Mouse (Mus musculus): ENCODE measurements around the gene Fam183b. TPM values are rescaled to one million over a fixed set of nuclear protein-coding genes. Genes with fewer than 3 reads are reported as not detected.
A peak's percentile ranks its signal among the peaks of the same experiment; 100 is the strongest.
"Not testable (repeated sequence)": the region's sequence is repeated elsewhere in the genome, so short reads cannot be mapped to it uniquely, and the experiment has no call there.

Fam183b gene
- 1.4 and 1.6 TPM in 2 replicates for polyA plus RNA-seq (2016; fragmentation: Nextera tagmentation; extraction: Ambion mirVana)

GRCm38 (mm10) chr11:58801558-58802228 lies at the start of gene Fam183b:
Fam183b (minus strand) TSS chr11:58801960.
- H3K4me1 ChIP-seq, result peaks cover 15% of the 10 kb centered on the region
- WGBS, result 38% methylated on average over 14 of the region's 14 CpGs
- peak; percentile 55 for DNase-seq (ENCODE audit: low spot score)
- H3K36me3 ChIP-seq (replicated peaks), result no peaks in the 10 kb centered on the region
- H3K9me3 ChIP-seq, result no peaks in the 10 kb centered on the region
- H3K4me3 ChIP-seq, result peak within 1 kb of the TSS; percentile 28; the same call in 1 of the 2 replicates
- H3K27ac ChIP-seq (replicated peaks), result no peak within 1 kb of the TSS; the same call in 1 of the 2 replicates
- H3K27me3 ChIP-seq (replicated peaks; ENCODE audit: low read depth, poor library complexity, severe bottlenecking), result no peaks in the 10 kb centered on the region

- Histone ChIP-seq H3K4me1 (peaks cover 9% of the 10 kb centered on the region), H3K27me3 (replicated peaks; ENCODE audit: low read depth, poor library complexity, severe bottlenecking) (no peaks in the 10 kb centered on the region), H3K4me3 (no peak overlapping the region), H3K36me3 (replicated peaks) (peaks cover 47% of the 10 kb centered on the region), H3K9me3 (no peaks in the 10 kb centered on the region), H3K27ac (replicated peaks) (no peak overlapping the region)
- no peak for DNase-seq (ENCODE audit: low spot score)
- WGBS, result 75% methylated on average over 2 of the region's 2 CpGs
Observed at GRCm38 (mm10) chr11:58849731-58850130, 48.0 kb upstream of the Fam183b start.

GRCm38 (mm10) chr11:58847636-58848035 lies 45.9 kb upstream of the Fam183b start:
- 52% methylated on average over 9 of the region's 9 CpGs for WGBS
- Histone ChIP-seq H3K9me3 (no peaks in the 10 kb centered on the region), H3K27me3 (replicated peaks; ENCODE audit: low read depth, poor library complexity, severe bottlenecking) (no peaks in the 10 kb centered on the region), H3K4me1 (peaks cover 9% of the 10 kb centered on the region), H3K27ac (replicated peaks) (peak overlapping the region; percentile 84), H3K4me3 (peak overlapping the region; percentile 79), H3K36me3 (replicated peaks) (peaks cover 39% of the 10 kb centered on the region)
- no peak for DNase-seq (ENCODE audit: low spot score)

GRCm38 (mm10) chr11:58846919-58847461 lies 45.2 kb upstream of the Fam183b start, which contains the start of gene Gm12258:
Gm12258 (plus strand) TSS chr11:58847158.
- no peaks in the 10 kb centered on the region for H3K9me3 ChIP-seq
- peak within 1 kb of the TSS; percentile 84 for H3K27ac ChIP-seq (replicated peaks)
- DNase-seq (ENCODE audit: low spot score), result peak; percentile 89
- peaks cover 9% of the 10 kb centered on the region for H3K4me1 ChIP-seq
- peaks cover 33% of the 10 kb centered on the region for H3K36me3 ChIP-seq (replicated peaks)
- WGBS, result under 1% methylated on average over 24 of the region's 24 CpGs
- no peaks in the 10 kb centered on the region for H3K27me3 ChIP-seq (replicated peaks; ENCODE audit: low read depth, poor library complexity, severe bottlenecking)
- H3K4me3 ChIP-seq, result peak within 1 kb of the TSS; percentile 79

GRCm38 (mm10) chr11:58838951-58839350 lies 37.2 kb upstream of the Fam183b start, which contains the start of gene Olfr311:
Olfr311 (plus strand) TSS chr11:58839251.
- not testable (repeated sequence) for H3K9me3 ChIP-seq; H3K4me1 ChIP-seq; H3K36me3 ChIP-seq (replicated peaks); H3K27me3 ChIP-seq (replicated peaks; ENCODE audit: low read depth, poor library complexity, severe bottlenecking); DNase-seq (ENCODE audit: low spot score); H3K27ac ChIP-seq (replicated peaks); H3K4me3 ChIP-seq

- not testable (repeated sequence) for H3K9me3 ChIP-seq; H3K27me3 ChIP-seq (replicated peaks; ENCODE audit: low read depth, poor library complexity, severe bottlenecking); H3K27ac ChIP-seq (replicated peaks); H3K4me1 ChIP-seq; H3K4me3 ChIP-seq; DNase-seq (ENCODE audit: low spot score); H3K36me3 ChIP-seq (replicated peaks)
- 79% methylated on average over 3 of the region's 3 CpGs for WGBS
Observed at GRCm38 (mm10) chr11:58832541-58832940, 30.8 kb upstream of the Fam183b start.

GRCm38 (mm10) chr11:58829764-58830163 lies 28.0 kb upstream of the Fam183b start:
- no peaks in the 10 kb centered on the region for H3K4me1 ChIP-seq
- no peaks in the 10 kb centered on the region for H3K27me3 ChIP-seq (replicated peaks; ENCODE audit: low read depth, poor library complexity, severe bottlenecking)
- H3K9me3 ChIP-seq, result no peaks in the 10 kb centered on the region
- H3K27ac ChIP-seq (replicated peaks), result no peak overlapping the region
- no peaks in the 10 kb centered on the region for H3K36me3 ChIP-seq (replicated peaks)
- DNase-seq (ENCODE audit: low spot score), result no peak
- 83% methylated on average over 3 of the region's 3 CpGs for WGBS
- H3K4me3 ChIP-seq, result no peak overlapping the region

- not testable (repeated sequence) for H3K9me3 ChIP-seq; H3K27ac ChIP-seq (replicated peaks); H3K27me3 ChIP-seq (replicated peaks; ENCODE audit: low read depth, poor library complexity, severe bottlenecking); H3K4me1 ChIP-seq; DNase-seq (ENCODE audit: low spot score); H3K36me3 ChIP-seq (replicated peaks); H3K4me3 ChIP-seq
Observed at GRCm38 (mm10) chr11:58828937-58829336, 27.2 kb upstream of the Fam183b start, which contains the start of gene Olfr312. Olfr312 (plus strand) TSS chr11:58829237.

GRCm38 (mm10) chr11:58815676-58816075 lies 13.9 kb upstream of the Fam183b start:
- Histone ChIP-seq H3K9me3 (no peaks in the 10 kb centered on the region), H3K36me3 (replicated peaks) (no peaks in the 10 kb centered on the region), H3K27me3 (replicated peaks; ENCODE audit: low read depth, poor library complexity, severe bottlenecking) (no peaks in the 10 kb centered on the region), H3K4me3 (no peak overlapping the region), H3K27ac (replicated peaks) (no peak overlapping the region), H3K4me1 (no peaks in the 10 kb centered on the region)
- 85% methylated on average over 1 of the region's 1 CpGs for WGBS
- DNase-seq (ENCODE audit: low spot score), result no peak

- H3K27me3 ChIP-seq (replicated peaks; ENCODE audit: low read depth, poor library complexity, severe bottlenecking); H3K4me3 ChIP-seq; H3K36me3 ChIP-seq (replicated peaks); H3K27ac ChIP-seq (replicated peaks); DNase-seq (ENCODE audit: low spot score); H3K4me1 ChIP-seq; H3K9me3 ChIP-seq: not testable (repeated sequence)
- 79% methylated on average over 1 of the region's 1 CpGs for WGBS
Observed at GRCm38 (mm10) chr11:58814700-58815099, 12.9 kb upstream of the Fam183b start, which contains the start of gene Olfr313. Olfr313 (plus strand) TSS chr11:58815000.

GRCm38 (mm10) chr11:58812001-58812400 lies 10.2 kb upstream of the Fam183b start:
- Histone ChIP-seq H3K36me3 (replicated peaks) (no peaks in the 10 kb centered on the region), H3K9me3 (no peaks in the 10 kb centered on the region), H3K27ac (replicated peaks) (no peak overlapping the region), H3K4me3 (no peak overlapping the region), H3K4me1 (no peaks in the 10 kb centered on the region), H3K27me3 (replicated peaks; ENCODE audit: low read depth, poor library complexity, severe bottlenecking) (no peaks in the 10 kb centered on the region)
- DNase-seq (ENCODE audit: low spot score), result no peak
- WGBS, result 0% methylated on average over 1 of the region's 1 CpGs

GRCm38 (mm10) chr11:58804393-58804792 lies 2.6 kb upstream of the Fam183b start:
- H3K4me3 ChIP-seq, result no peak overlapping the region
- H3K9me3 ChIP-seq, result no peaks in the 10 kb centered on the region
- H3K36me3 ChIP-seq (replicated peaks), result no peaks in the 10 kb centered on the region
- no peaks in the 10 kb centered on the region for H3K27me3 ChIP-seq (replicated peaks; ENCODE audit: low read depth, poor library complexity, severe bottlenecking)
- WGBS, result 81% methylated on average over 2 of the region's 2 CpGs
- peaks cover 15% of the 10 kb centered on the region for H3K4me1 ChIP-seq
- DNase-seq (ENCODE audit: low spot score), result no peak
- H3K27ac ChIP-seq (replicated peaks), result no peak overlapping the region

- Histone ChIP-seq H3K36me3 (replicated peaks) (no peaks in the 10 kb centered on the region), H3K9me3 (no peaks in the 10 kb centered on the region), H3K27ac (replicated peaks) (no peak overlapping the region), H3K4me1 (peaks cover 15% of the 10 kb centered on the region), H3K27me3 (replicated peaks; ENCODE audit: low read depth, poor library complexity, severe bottlenecking) (no peaks in the 10 kb centered on the region), H3K4me3 (no peak overlapping the region)
- WGBS, result 80% methylated on average over 4 of the region's 4 CpGs
- no peak for DNase-seq (ENCODE audit: low spot score)
Observed at GRCm38 (mm10) chr11:58803871-58804270, 2.1 kb upstream of the Fam183b start.
